Mouse (Mus musculus) embryonic facial prominence, embryonic 10.5 days (tissue): ENCODE data around the gene Shoc2. TPM values are rescaled to one million over a fixed set of nuclear protein-coding genes. Genes with fewer than 3 reads are reported as not detected.
A peak's percentile ranks its signal among the peaks of the same experiment; 100 is the strongest.
"Not testable (repeated sequence)": the region's sequence is repeated elsewhere in the genome, so short reads cannot be mapped to it uniquely, and the experiment has no call there.

ENCODE experiments used
- DNase-seq: peaks from one replicate; pipeline ENCODE4 v3.0.0-alpha.2; 2017; ENCODE audit warnings: low spot score
- H3K27ac ChIP-seq: fragments of 300-500 bp; sonication (generic); replicated peaks from 2 replicates; pipeline ENCODE4 v1.5.1; 2016; ENCODE audit warnings: mild to moderate bottlenecking
- H3K27me3 ChIP-seq: fragments of 300-500 bp; sonication (generic); replicated peaks from 2 replicates; pipeline ENCODE4 v1.6.1; 2016; ENCODE audit warnings: low read depth, mild to moderate bottlenecking; ENCODE audit not compliant: poor library complexity, severe bottlenecking
- H3K36me3 ChIP-seq: fragments of 300-500 bp; sonication (generic); replicated peaks from 2 replicates; pipeline ENCODE4 v1.6.1; 2016; ENCODE audit warnings: mild to moderate bottlenecking, moderate library complexity
- H3K4me1 ChIP-seq: fragments of 300-500 bp; sonication (generic); 2 replicates; pipeline ENCODE4 v1.6.1; 2016
- H3K4me3 ChIP-seq: fragments of 300-500 bp; sonication (generic); 2 replicates; pipeline ENCODE4 v1.5.1; 2016; ENCODE audit warnings: mild to moderate bottlenecking, moderate library complexity
- H3K9me3 ChIP-seq: fragments of 300-500 bp; sonication (generic); 2 replicates; pipeline ENCODE4 v1.6.1; 2016; ENCODE audit warnings: mild to moderate bottlenecking
- WGBS: fragments of 180-500 bp; shearing (Covaris S2); methylation state at CpG from one replicate; pipeline ENCODE4 v1.1.7; 2016; 5-methylcytosine and 5-hydroxymethylcytosine counted together
- polyA plus RNA-seq: library from polyadenylated mRNA; unstranded; fragments of >200 nt; fragmentation: Nextera tagmentation; extraction: Ambion mirVana; gene quantifications from 2 replicates; pipeline ENCODE4 v1.2.1, GENCODE M21; 2016

The Shoc2 gene
- polyA plus RNA-seq, 1 experiment from 2014 or later, result 62.7 TPM

DNA sequence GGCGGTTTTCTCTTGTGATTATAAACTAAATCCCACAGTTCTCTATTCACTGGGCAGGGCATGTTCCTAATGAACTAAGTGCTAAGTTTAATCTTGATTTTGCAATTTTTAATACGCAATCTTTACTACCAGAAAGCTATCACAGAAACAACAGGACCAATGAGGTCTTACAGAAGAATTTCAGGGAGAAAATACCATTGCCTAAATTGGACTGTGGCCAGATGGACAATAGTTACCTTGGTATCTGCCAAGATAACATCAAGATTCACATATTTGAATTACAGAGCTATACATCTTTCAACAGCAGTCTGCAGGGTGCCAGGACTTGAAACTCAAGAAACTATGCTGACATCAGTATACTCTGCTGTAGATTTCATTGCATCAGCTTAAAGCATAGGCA lies 1.8 kb upstream of the Shoc2 start:
- H3K4me3 ChIP-seq, result no peak overlapping the region
- WGBS, result 91% methylated on average over 2 of the region's 2 CpGs
- no peak for DNase-seq
- H3K27me3 ChIP-seq, result no peaks in the 10 kb centered on the region
- H3K36me3 ChIP-seq, result peaks cover 20% of the 10 kb centered on the region
- H3K27ac ChIP-seq, result no peak overlapping the region
- H3K4me1 ChIP-seq, result peaks cover 17% of the 10 kb centered on the region
- no peaks in the 10 kb centered on the region for H3K9me3 ChIP-seq

GRCm38 (mm10) chr19:53944786-53945169 lies 672 bp downstream of the Shoc2 start:
- DNase-seq, result no peak
- Histone ChIP-seq H3K36me3 (peaks cover 2% of the 10 kb centered on the region; the same call in 1 of the 2 replicates), H3K27ac (peak overlapping the region; percentile 98), H3K4me3 (peak overlapping the region; percentile 92), H3K27me3 (no peaks in the 10 kb centered on the region), H3K4me1 (peaks cover 19% of the 10 kb centered on the region), H3K9me3 (no peaks in the 10 kb centered on the region)
- WGBS, result 1% methylated on average over 39 of the region's 47 CpGs

GRCm38 (mm10) chr19:53945171-53946042 lies 1.3 kb downstream of the Shoc2 start:
- Histone ChIP-seq H3K4me1 (peaks cover 19% of the 10 kb centered on the region), H3K36me3 (peaks cover 2% of the 10 kb centered on the region; the same call in 1 of the 2 replicates), H3K9me3 (no peaks in the 10 kb centered on the region), H3K27me3 (no peaks in the 10 kb centered on the region), H3K27ac (peak overlapping the region; percentile 98), H3K4me3 (peak overlapping the region; percentile 92)
- DNase-seq, result peak; percentile 80
- under 1% methylated on average over 64 of the region's 69 CpGs for WGBS

DNA sequence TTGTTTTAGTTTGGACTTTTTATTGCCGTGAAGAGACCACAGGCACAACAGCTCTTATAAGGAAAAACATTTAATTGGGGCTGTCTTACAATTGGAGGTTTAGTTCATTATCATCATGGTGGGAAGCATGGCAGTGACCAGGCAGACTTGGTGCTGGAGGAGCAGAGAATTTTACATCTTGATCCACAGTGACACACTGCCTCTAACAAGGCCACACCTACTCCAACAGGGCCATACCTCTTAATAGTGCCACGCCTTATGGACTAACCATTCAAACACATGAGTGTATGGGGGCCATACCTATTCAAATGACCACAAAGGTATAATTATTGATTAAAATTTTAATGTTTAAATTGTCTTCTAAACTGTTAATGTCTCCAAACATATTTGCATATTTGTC lies 13.4 kb downstream of the Shoc2 start:
- no peak overlapping the region for H3K27ac ChIP-seq
- no peak for DNase-seq
- peaks cover 7% of the 10 kb centered on the region for H3K4me1 ChIP-seq
- 0 out of 2 replicates have a peak, but pooled peaks cover 4% of the 10 kb centered on the region for H3K36me3 ChIP-seq
- no peak overlapping the region for H3K4me3 ChIP-seq
- H3K9me3 ChIP-seq, result no peaks in the 10 kb centered on the region
- 95% methylated on average over 2 of the region's 2 CpGs for WGBS
- H3K27me3 ChIP-seq, result no peaks in the 10 kb centered on the region

- H3K36me3 ChIP-seq, result 0 out of 2 replicates have a peak, but pooled peaks cover 4% of the 10 kb centered on the region
- no peaks in the 10 kb centered on the region for H3K9me3 ChIP-seq
- H3K27me3 ChIP-seq, result no peaks in the 10 kb centered on the region
- 90% methylated on average over 4 of the region's 4 CpGs for WGBS
- H3K4me1 ChIP-seq, result no peaks in the 10 kb centered on the region
- H3K4me3 ChIP-seq, result no peak overlapping the region
- DNase-seq, result no peak
- no peak overlapping the region for H3K27ac ChIP-seq
Observed at GRCm38 (mm10) chr19:53962511-53962910, 18.4 kb downstream of the Shoc2 start.

DNA sequence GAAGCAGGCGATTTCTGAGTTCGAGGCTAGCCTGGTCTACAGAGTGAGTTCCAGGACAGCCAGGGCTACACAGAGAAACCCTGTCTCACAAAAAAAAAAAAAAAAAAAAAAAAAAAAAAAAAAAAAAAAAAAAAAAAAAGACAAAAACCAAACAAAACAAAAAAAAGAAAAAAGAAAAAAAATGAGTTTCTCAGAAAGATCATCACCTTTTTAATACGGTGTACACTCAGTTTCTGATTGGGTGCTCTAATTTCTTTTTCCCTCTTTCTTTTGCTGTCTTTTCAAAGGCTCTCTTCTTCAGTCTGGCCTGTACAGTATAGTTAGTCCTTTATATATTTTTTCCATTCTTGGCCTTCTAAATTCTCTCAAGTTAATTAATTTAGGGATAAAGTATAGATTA lies 20.2 kb downstream of the Shoc2 start:
- DNase-seq, H3K27me3 ChIP-seq, H3K27ac ChIP-seq, H3K4me1 ChIP-seq, H3K4me3 ChIP-seq, H3K36me3 ChIP-seq, H3K9me3 ChIP-seq: not testable (repeated sequence)
- WGBS, result 89% methylated on average over 3 of the region's 3 CpGs

DNA sequence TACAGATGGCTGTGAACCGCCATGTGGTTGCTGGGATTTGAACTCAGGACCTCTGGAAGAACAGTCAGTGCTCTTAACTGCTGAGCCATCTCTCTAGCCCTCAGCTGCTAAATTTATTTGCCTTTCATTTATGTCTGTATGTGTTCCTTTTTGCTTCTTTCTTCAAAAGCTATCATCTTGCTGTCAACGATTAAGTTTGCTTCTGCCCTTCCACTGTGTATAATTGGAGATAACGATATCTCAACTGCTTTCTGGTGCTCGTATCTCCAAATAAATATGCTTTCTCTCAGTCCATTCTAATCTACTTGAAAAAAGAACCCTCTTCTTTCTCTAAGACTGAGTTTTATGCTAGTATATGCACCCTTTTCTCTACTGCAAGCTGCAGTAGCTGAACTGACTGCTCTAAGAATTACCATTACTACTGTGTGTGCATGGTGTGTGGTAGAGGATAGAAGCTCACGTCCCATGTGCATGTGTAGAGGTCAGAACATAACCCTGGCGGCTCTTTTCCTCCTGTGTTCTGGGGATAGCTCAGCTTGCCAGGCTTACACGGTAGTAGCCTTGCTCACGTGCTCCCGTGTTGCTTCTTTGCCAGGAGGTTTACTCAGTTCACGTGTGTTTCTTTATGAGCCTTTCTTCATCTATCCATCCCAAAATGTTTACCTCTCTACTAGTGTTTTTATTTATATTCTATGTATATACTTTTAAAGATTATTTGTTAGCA lies 21.0 kb downstream of the Shoc2 start:
- WGBS, result 92% methylated on average over 10 of the region's 10 CpGs
- DNase-seq, result no peak
- no peak overlapping the region for H3K4me3 ChIP-seq
- H3K36me3 ChIP-seq, result 0 out of 2 replicates have a peak, but pooled peaks cover 4% of the 10 kb centered on the region
- H3K4me1 ChIP-seq, result no peaks in the 10 kb centered on the region
- no peaks in the 10 kb centered on the region for H3K27me3 ChIP-seq
- no peak overlapping the region for H3K27ac ChIP-seq
- no peaks in the 10 kb centered on the region for H3K9me3 ChIP-seq

GRCm38 (mm10) chr19:53969226-53969625 lies 25.1 kb downstream of the Shoc2 start:
- H3K36me3 ChIP-seq, result no peaks in the 10 kb centered on the region
- H3K4me1 ChIP-seq, result no peaks in the 10 kb centered on the region
- H3K4me3 ChIP-seq, result no peak overlapping the region
- H3K9me3 ChIP-seq, result no peaks in the 10 kb centered on the region
- no peak overlapping the region for H3K27ac ChIP-seq
- no peak for DNase-seq
- no peaks in the 10 kb centered on the region for H3K27me3 ChIP-seq
- WGBS, result 92% methylated on average over 3 of the region's 3 CpGs

DNA sequence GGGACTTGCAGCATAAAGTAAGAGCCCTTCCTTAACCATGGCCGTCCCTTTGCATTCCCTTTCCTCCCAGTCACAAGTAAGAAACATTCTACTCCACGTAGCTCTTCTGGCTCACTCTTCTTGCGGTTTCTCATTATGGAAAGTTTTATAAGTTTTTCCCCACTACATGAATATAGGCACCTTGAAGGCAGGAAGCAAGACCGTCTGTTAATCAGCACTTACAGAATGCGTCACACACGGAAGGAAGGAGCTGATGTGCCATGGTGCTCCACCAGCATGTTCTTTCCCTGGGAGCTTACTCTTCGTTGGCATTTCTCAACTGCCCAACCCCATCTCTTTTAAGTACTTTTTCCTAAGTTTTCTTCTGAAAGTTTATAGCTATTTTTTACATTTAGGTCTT lies 27.8 kb downstream of the Shoc2 start:
- H3K9me3 ChIP-seq, result peaks cover 5% of the 10 kb centered on the region; the same call in 1 of the 2 replicates
- H3K4me1 ChIP-seq, result no peaks in the 10 kb centered on the region
- WGBS, result 80% methylated on average over 7 of the region's 7 CpGs
- H3K27ac ChIP-seq, result no peak overlapping the region
- H3K27me3 ChIP-seq, result no peaks in the 10 kb centered on the region
- H3K36me3 ChIP-seq, result peaks cover 6% of the 10 kb centered on the region
- no peak for DNase-seq
- H3K4me3 ChIP-seq, result no peak overlapping the region

DNA sequence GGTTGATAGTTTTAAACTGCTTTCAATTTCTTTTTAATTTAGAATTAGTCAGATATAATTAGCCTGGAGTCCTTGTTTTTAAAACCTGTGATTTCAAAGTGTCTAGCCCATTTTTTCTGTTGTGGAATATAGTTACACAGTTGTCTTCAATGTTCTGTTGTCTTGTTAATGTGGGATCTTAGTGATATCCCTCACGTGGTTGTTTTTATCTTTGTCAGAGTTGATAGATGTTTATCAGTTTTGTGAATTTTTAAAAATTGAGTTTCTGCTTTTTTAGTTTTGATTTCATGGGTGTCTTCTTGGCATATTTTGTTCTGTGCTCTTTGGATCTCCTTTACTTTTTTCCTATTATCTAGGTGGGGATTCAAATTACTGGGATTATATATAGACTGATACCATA lies 29.6 kb downstream of the Shoc2 start:
- peaks cover 13% of the 10 kb centered on the region; the same call in 1 of the 2 replicates for H3K9me3 ChIP-seq
- no peaks in the 10 kb centered on the region for H3K4me1 ChIP-seq
- H3K4me3 ChIP-seq, result no peak overlapping the region
- DNase-seq, result no peak
- peaks cover 18% of the 10 kb centered on the region for H3K36me3 ChIP-seq
- no peak overlapping the region for H3K27ac ChIP-seq
- 97% methylated on average over 1 of the region's 1 CpGs for WGBS
- no peaks in the 10 kb centered on the region for H3K27me3 ChIP-seq

DNA sequence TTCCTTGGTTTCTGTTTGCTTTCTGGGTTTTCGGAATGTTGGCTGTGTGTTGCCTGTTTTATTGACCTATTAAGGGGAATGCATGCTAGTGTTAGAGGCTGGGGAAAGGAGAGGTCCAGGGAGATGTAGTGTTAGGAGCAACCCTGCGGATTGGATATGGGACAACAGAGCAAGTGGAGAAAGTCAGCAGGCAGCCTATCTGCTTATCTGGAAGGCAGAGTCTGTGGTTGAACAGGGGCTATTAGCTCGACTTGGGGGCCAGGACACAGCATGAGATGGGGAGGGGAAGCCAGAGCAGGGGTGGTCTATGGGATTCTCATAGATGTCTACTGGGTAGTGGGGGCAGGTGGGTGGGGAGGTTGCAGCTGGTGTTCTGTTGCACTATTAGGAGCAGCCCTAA lies 37.9 kb downstream of the Shoc2 start:
- Histone ChIP-seq H3K36me3 (peaks cover 18% of the 10 kb centered on the region), H3K27ac (no peak overlapping the region), H3K9me3 (peaks cover 6% of the 10 kb centered on the region; the same call in 1 of the 2 replicates), H3K4me3 (no peak overlapping the region), H3K4me1 (0 out of 2 replicates have a peak, but pooled peaks cover 3% of the 10 kb centered on the region), H3K27me3 (no peaks in the 10 kb centered on the region)
- 73% methylated on average over 3 of the region's 3 CpGs for WGBS
- DNase-seq, result no peak

- Histone ChIP-seq H3K27me3 (no peaks in the 10 kb centered on the region), H3K9me3 (0 out of 2 replicates have a peak, but pooled peaks cover 1% of the 10 kb centered on the region), H3K27ac (no peak overlapping the region), H3K4me3 (no peak overlapping the region), H3K4me1 (0 out of 2 replicates have a peak, but pooled peaks cover 3% of the 10 kb centered on the region), H3K36me3 (peaks cover 24% of the 10 kb centered on the region)
- DNase-seq, result no peak
- 92% methylated on average over 1 of the region's 1 CpGs for WGBS
Observed at GRCm38 (mm10) chr19:53983336-53983735, 39.2 kb downstream of the Shoc2 start.
